Mouse (Mus musculus): ENCODE results near the gene Epdr1. TPM values are rescaled to one million over a fixed set of nuclear protein-coding genes. Genes with fewer than 3 reads are reported as not detected.

The Epdr1 gene
- total RNA-seq, 1 experiment: 9.9 TPM

DNA sequence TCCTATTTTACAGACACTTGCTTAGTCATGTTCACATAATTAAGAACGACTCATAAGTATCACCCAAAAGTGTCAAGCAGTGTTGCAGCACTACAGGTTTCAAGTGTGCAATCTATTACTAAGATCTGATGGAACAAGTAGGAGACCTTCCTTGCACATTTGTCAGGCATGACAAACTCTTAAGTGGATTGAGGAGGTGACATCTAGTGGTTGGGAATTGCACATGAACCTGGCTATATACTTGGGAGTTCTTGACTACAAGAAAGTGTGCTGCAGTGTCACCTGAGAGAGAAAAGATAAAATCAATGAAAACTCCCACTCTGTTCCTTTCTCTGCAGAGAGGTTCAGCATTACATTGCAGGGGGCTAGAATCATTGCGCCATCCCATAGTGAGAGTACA, 24.5 kb upstream of the Epdr1 start:
- Histone ChIP-seq H3K4me3 (ENCODE audit: insufficient read depth in 1 of 2, low read depth in 1 of 2, low read length in 2 of 2, poor library complexity in 1 of 2, severe bottlenecking in 1 of 2) (no peak overlapping the region), H3K36me3 (ENCODE audit: control insufficient read depth, insufficient read depth, low read length, poor library complexity, severe bottlenecking) (no peaks in the 10 kb centered on the region), H3K27ac (ENCODE audit: insufficient read depth, low read depth, low read length, poor library complexity, severe bottlenecking) (no peak overlapping the region), H3K9ac (ENCODE audit: insufficient read depth, low read depth, low read length, poor library complexity, severe bottlenecking) (no peak overlapping the region), H3K4me1 (ENCODE audit: control insufficient read depth in 2 of 2, insufficient read depth in 2 of 2, low read length in 2 of 2, poor library complexity in 1 of 2) (no peaks in the 10 kb centered on the region), H3K9me3 (ENCODE audit: control insufficient read depth, insufficient read depth, low read depth, low read length) (no peaks in the 10 kb centered on the region)
- TF ChIP-seq ZC3H11A (IDR thresholded peaks at IDR 0.05; ENCODE audit: borderline replicate concordance, low read depth, low read length) (peak; percentile 54; the same call in 1 of the 2 replicates), HCFC1 (IDR thresholded peaks at IDR 0.05; ENCODE audit: borderline replicate concordance, insufficient read depth, low read length) (no peak)
- DNase-seq (ENCODE audit: low read depth, low spot score): no peak
- in situ Hi-C loops (cut with MboI; ENCODE audit: low sequenced_read_pairs in 2 of 2, unreplicated experiment in 2 of 2): loop anchor here (25.0 kb wide), 1 partner anchor 282 kb away; no protein-coding TSS in a partner anchor

DNA sequence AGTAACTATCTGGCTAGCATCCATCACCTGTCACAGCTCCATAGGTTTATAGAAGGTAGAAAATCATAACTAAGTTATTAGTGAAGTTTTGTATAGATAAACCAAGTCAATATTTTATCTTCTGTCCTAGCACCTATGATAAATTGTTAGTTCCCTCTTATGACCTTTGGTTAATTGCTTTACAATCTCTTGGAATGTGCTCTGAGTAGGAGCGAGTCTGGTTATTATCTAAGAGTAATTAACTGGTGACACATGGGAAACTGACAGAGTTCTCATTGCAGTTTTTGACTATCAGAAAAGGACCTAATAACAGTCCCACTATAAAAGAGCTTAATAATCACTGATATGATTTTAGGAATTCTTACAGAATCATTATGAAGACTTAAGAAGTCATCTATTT, 23.8 kb upstream of the Epdr1 start:
- DNase-seq (ENCODE audit: low read depth, low spot score): no peak
- Histone ChIP-seq H3K36me3 (ENCODE audit: control insufficient read depth, insufficient read depth, low read length, poor library complexity, severe bottlenecking) (no peaks in the 10 kb centered on the region), H3K27ac (ENCODE audit: insufficient read depth, low read depth, low read length, poor library complexity, severe bottlenecking) (no peak overlapping the region), H3K4me1 (ENCODE audit: control insufficient read depth in 2 of 2, insufficient read depth in 2 of 2, low read length in 2 of 2, poor library complexity in 1 of 2) (no peaks in the 10 kb centered on the region), H3K9me3 (ENCODE audit: control insufficient read depth, insufficient read depth, low read depth, low read length) (no peaks in the 10 kb centered on the region), H3K4me3 (ENCODE audit: insufficient read depth in 1 of 2, low read depth in 1 of 2, low read length in 2 of 2, poor library complexity in 1 of 2, severe bottlenecking in 1 of 2) (no peak overlapping the region), H3K9ac (ENCODE audit: insufficient read depth, low read depth, low read length, poor library complexity, severe bottlenecking) (no peak overlapping the region)
- TF ChIP-seq HCFC1 (IDR thresholded peaks at IDR 0.05; ENCODE audit: borderline replicate concordance, insufficient read depth, low read length) (no peak), MAFK (IDR thresholded peaks at IDR 0.05; ENCODE audit: insufficient read depth, low read depth, low read length) (no peak), ZNF384 (IDR thresholded peaks at IDR 0.05; ENCODE audit: low read depth, low read length) (no peak), CHD2 (IDR thresholded peaks at IDR 0.05; ENCODE audit: low read depth, low read length) (no peak), ZC3H11A (IDR thresholded peaks at IDR 0.05; ENCODE audit: borderline replicate concordance, low read depth, low read length) (no peak)
- in situ Hi-C loops (cut with MboI; ENCODE audit: low sequenced_read_pairs in 2 of 2, unreplicated experiment in 2 of 2): loop anchor here (25.0 kb wide), 1 partner anchor 281 kb away; no protein-coding TSS in a partner anchor

DNA sequence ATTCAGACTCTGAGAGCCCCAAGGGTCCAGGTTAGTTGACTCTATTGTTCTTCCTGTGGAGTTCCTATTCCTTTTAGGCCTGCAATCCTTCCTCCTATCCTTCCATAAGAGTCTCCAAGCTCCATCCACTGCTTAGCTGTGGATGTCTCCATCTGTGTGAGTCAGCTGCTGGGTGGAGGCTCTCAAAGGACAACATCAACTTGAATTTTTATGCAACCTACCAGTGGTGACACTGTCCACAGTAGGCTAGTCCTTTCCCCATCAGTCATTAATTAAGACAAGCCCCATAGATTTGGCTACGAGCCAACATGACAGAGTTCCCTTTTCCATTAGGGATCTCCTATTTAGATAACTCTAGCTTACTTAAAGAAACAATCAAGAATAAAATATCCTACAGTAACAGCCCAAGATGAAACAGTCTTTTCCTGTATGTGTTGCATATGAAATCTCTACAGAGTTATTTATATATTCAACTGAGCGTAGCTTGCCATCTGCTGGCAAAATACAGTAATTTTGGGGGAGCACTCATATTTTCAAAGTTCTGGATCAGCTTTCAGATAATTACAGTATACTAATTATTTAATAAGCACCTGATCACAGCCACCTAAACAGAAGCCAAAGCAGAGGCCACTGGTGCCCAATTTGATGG, 20.6 kb upstream of the Epdr1 start:
- no peak for DNase-seq (ENCODE audit: low read depth, low spot score)
- Histone ChIP-seq H3K27ac (ENCODE audit: insufficient read depth, low read depth, low read length, poor library complexity, severe bottlenecking) (no peak overlapping the region), H3K36me3 (ENCODE audit: control insufficient read depth, insufficient read depth, low read length, poor library complexity, severe bottlenecking) (no peaks in the 10 kb centered on the region), H3K4me1 (ENCODE audit: control insufficient read depth in 2 of 2, insufficient read depth in 2 of 2, low read length in 2 of 2, poor library complexity in 1 of 2) (no peaks in the 10 kb centered on the region), H3K9ac (ENCODE audit: insufficient read depth, low read depth, low read length, poor library complexity, severe bottlenecking) (no peak overlapping the region), H3K4me3 (ENCODE audit: insufficient read depth in 1 of 2, low read depth in 1 of 2, low read length in 2 of 2, poor library complexity in 1 of 2, severe bottlenecking in 1 of 2) (no peak overlapping the region), H3K9me3 (ENCODE audit: control insufficient read depth, insufficient read depth, low read depth, low read length) (no peaks in the 10 kb centered on the region)
- in situ Hi-C loops (cut with MboI; ENCODE audit: low sequenced_read_pairs in 2 of 2, unreplicated experiment in 2 of 2): loop anchor here (25.0 kb wide), 1 partner anchor 278 kb away; no protein-coding TSS in a partner anchor
- TF ChIP-seq ZC3H11A (IDR thresholded peaks at IDR 0.05; ENCODE audit: borderline replicate concordance, low read depth, low read length) (0 out of 2 replicates have a peak, but pooled peaks have one; percentile 33), MAFK (IDR thresholded peaks at IDR 0.05; ENCODE audit: insufficient read depth, low read depth, low read length) (no peak)

DNA sequence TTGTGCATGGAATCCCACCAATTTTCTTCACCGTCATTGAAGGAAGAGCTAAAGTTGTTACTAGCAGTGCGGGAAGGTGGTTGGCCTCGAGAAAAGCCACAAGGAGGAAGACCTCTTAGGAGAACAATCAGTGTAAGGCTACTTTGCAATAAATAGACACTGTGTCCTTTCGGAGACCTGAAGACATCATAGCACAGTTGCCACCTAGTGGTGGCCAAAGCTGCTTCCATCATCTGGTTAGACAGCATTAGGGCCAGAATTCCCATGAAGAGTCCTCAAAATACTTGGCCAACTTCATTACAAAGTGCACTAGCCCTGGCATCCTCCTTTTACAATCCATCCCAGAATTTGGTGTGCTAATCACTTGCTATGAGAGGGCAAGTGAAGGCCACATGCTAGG, 16.4 kb upstream of the Epdr1 start:
- H3K9ac ChIP-seq (ENCODE audit: insufficient read depth, low read depth, low read length, poor library complexity, severe bottlenecking): no peak overlapping the region
- peak; percentile 40 for DNase-seq (ENCODE audit: low read depth, low spot score)
- H3K36me3 ChIP-seq (ENCODE audit: control insufficient read depth, insufficient read depth, low read length, poor library complexity, severe bottlenecking): no peaks in the 10 kb centered on the region
- H3K9me3 ChIP-seq (ENCODE audit: control insufficient read depth, insufficient read depth, low read depth, low read length): no peaks in the 10 kb centered on the region
- H3K27ac ChIP-seq (ENCODE audit: insufficient read depth, low read depth, low read length, poor library complexity, severe bottlenecking): no peak overlapping the region
- H3K4me1 ChIP-seq (ENCODE audit: control insufficient read depth in 2 of 2, insufficient read depth in 2 of 2, low read length in 2 of 2, poor library complexity in 1 of 2): peaks cover 3 to 5% of the 10 kb centered on the region in 2 experiments; a peak in 2 of 4 replicates
- no peak overlapping the region for H3K4me3 ChIP-seq (ENCODE audit: insufficient read depth in 1 of 2, low read depth in 1 of 2, low read length in 2 of 2, poor library complexity in 1 of 2, severe bottlenecking in 1 of 2)
- TF ChIP-seq CHD2 (IDR thresholded peaks at IDR 0.05; ENCODE audit: low read depth, low read length) (no peak), ZC3H11A (IDR thresholded peaks at IDR 0.05; ENCODE audit: borderline replicate concordance, low read depth, low read length) (peak; percentile 81)
- in situ Hi-C loops (cut with MboI; ENCODE audit: low sequenced_read_pairs in 2 of 2, unreplicated experiment in 2 of 2): loop anchor here (25.0 kb wide), 1 partner anchor 274 kb away; no protein-coding TSS in a partner anchor
